Mouse (Mus musculus) forebrain, embryonic 10.5 days (tissue): ENCODE measurements around the gene 4921504E06Rik. TPM values are rescaled to one million over a fixed set of nuclear protein-coding genes. Genes with fewer than 3 reads are reported as not detected.

Source experiments
- DNase-seq: peaks from one replicate; pipeline ENCODE4 v3.0.0-alpha.2; 2017; ENCODE audit warnings: low spot score; ENCODE audit errors: extremely low spot score
- H3K27ac ChIP-seq: fragments of 300-500 bp; sonication (generic); 2 replicates; pipeline ENCODE4 v1.5.1; 2016; ENCODE audit warnings: mild to moderate bottlenecking
- H3K27me3 ChIP-seq: fragments of 300-500 bp; sonication (generic); 2 replicates; pipeline ENCODE4 v1.6.1; 2016; ENCODE audit warnings: mild to moderate bottlenecking; ENCODE audit not compliant: poor library complexity, severe bottlenecking
- H3K36me3 ChIP-seq: fragments of 300-500 bp; sonication (generic); replicated peaks from 2 replicates; pipeline ENCODE4 v1.6.1; 2016; ENCODE audit warnings: mild to moderate bottlenecking, moderate library complexity
- H3K4me1 ChIP-seq: fragments of 300-500 bp; sonication (generic); 2 replicates; pipeline ENCODE4 v1.6.1; 2016
- H3K4me3 ChIP-seq: fragments of 300-500 bp; sonication (generic); 2 replicates; pipeline ENCODE4 v1.5.1; 2016; ENCODE audit warnings: mild to moderate bottlenecking, moderate library complexity
- H3K9me3 ChIP-seq: fragments of 300-500 bp; sonication (generic); 2 replicates; pipeline ENCODE4 v1.6.1; 2016; ENCODE audit warnings: mild to moderate bottlenecking, moderate library complexity
- WGBS: fragments of 180-500 bp; shearing (Covaris S2); methylation state at CpG from one replicate; pipeline ENCODE4 v1.1.7; 2016; 5-methylcytosine and 5-hydroxymethylcytosine counted together
- polyA plus RNA-seq: library from polyadenylated mRNA; unstranded; fragments of >200 nt; fragmentation: Nextera tagmentation; extraction: Ambion mirVana; gene quantifications from 2 replicates; pipeline ENCODE4 v1.2.1, GENCODE M21; 2016

Gene 4921504E06Rik
- polyA plus RNA-seq, 1 experiment from 2014 or later: not detected

GRCm38 (mm10) chr2:19430746-19431145 is 123.0 kb downstream of the 4921504E06Rik start:
- H3K36me3 ChIP-seq: no peaks in the 10 kb centered on the region
- no peak overlapping the region for H3K27ac ChIP-seq
- peaks cover 99% of the 10 kb centered on the region for H3K27me3 ChIP-seq
- peak overlapping the region; percentile 38 for H3K4me3 ChIP-seq
- DNase-seq: peak; percentile 33
- H3K4me1 ChIP-seq: peaks cover 19% of the 10 kb centered on the region
- under 1% methylated on average over 33 of the region's 33 CpGs for WGBS
- no peaks in the 10 kb centered on the region for H3K9me3 ChIP-seq

- no peak for DNase-seq
- Histone ChIP-seq H3K36me3 (no peaks in the 10 kb centered on the region), H3K4me3 (0 out of 2 replicates have a peak overlapping the region, but pooled peaks have one; percentile 38), H3K9me3 (no peaks in the 10 kb centered on the region), H3K27me3 (peaks cover 99% of the 10 kb centered on the region), H3K4me1 (peaks cover 19% of the 10 kb centered on the region), H3K27ac (no peak overlapping the region)
- 3% methylated on average over 31 of the region's 31 CpGs for WGBS
Measured at GRCm38 (mm10) chr2:19429691-19430690, 123.7 kb downstream of the 4921504E06Rik start.

DNA sequence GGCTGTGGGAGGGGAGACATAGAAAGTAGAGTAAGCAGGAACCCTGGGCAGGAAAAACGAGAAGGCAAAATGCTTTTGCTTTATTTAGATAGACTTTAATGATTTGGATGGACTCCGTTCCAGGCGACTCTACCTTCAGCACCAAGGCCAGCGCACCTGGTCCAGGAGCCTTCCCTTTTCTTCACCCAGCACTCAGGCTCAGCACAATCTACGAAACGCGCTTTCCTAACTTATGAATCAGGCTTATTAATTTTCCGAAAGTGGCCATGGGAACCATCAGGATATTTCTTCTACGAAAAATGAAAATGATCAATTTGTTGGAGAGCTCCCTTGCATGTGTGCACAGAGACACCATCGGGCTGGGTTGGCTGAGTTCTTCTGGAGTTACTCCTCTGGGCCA is 124.7 kb downstream of the 4921504E06Rik start:
- Histone ChIP-seq H3K27ac (no peak overlapping the region), H3K27me3 (peaks cover 99% of the 10 kb centered on the region), H3K4me3 (no peak overlapping the region), H3K36me3 (no peaks in the 10 kb centered on the region), H3K4me1 (peaks cover 19% of the 10 kb centered on the region), H3K9me3 (no peaks in the 10 kb centered on the region)
- peak; percentile 58 for DNase-seq
- 6% methylated on average over 10 of the region's 10 CpGs for WGBS

GRCm38 (mm10) chr2:19423086-19423485 is 130.6 kb downstream of the 4921504E06Rik start:
- no peak for DNase-seq
- Histone ChIP-seq H3K4me1 (peaks cover 4% of the 10 kb centered on the region; the same call in 1 of the 2 replicates), H3K9me3 (no peaks in the 10 kb centered on the region), H3K27me3 (peaks cover 65% of the 10 kb centered on the region), H3K27ac (no peak overlapping the region), H3K36me3 (no peaks in the 10 kb centered on the region), H3K4me3 (no peak overlapping the region)
- 66% methylated on average over 6 of the region's 6 CpGs for WGBS

DNA sequence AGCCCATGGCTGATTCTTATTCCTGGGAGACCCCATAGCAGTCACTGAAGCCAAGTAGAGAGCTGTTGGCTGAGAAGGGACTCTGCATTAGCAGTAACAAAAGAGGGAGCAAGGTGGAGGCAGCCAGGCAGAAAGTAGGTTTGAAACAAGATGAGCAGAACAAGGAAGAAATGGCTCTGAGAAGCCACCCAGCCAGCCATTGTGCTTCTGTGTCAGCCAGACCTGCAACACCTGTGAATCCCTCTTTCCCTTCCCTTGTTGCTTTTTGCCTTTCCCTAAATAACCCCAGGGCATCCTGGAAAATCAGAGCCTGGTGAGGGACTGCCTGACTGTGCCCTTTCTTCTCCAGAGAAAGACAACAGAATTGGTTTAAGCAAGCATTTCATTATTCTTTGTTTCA is 131.5 kb downstream of the 4921504E06Rik start:
- Histone ChIP-seq H3K9me3 (no peaks in the 10 kb centered on the region), H3K27me3 (peaks cover 65% of the 10 kb centered on the region), H3K4me3 (no peak overlapping the region)

GRCm38 (mm10) chr2:19419686-19420345 is 133.9 kb downstream of the 4921504E06Rik start:
- no peak overlapping the region for H3K4me3 ChIP-seq
- WGBS: 75% methylated on average over 1 of the region's 1 CpGs
- no peak for DNase-seq
- H3K36me3 ChIP-seq: no peaks in the 10 kb centered on the region
- H3K27ac ChIP-seq: no peak overlapping the region
- no peaks in the 10 kb centered on the region for H3K9me3 ChIP-seq
- H3K27me3 ChIP-seq: peaks cover 57% of the 10 kb centered on the region
- peaks cover 6% of the 10 kb centered on the region for H3K4me1 ChIP-seq

More for the DNA sequence above, 131.5 kb downstream of the 4921504E06Rik start:
- no peak for DNase-seq
- peaks cover 4% of the 10 kb centered on the region; the same call in 1 of the 2 replicates for H3K4me1 ChIP-seq
- no peaks in the 10 kb centered on the region for H3K36me3 ChIP-seq
- no peak overlapping the region for H3K27ac ChIP-seq

DNA sequence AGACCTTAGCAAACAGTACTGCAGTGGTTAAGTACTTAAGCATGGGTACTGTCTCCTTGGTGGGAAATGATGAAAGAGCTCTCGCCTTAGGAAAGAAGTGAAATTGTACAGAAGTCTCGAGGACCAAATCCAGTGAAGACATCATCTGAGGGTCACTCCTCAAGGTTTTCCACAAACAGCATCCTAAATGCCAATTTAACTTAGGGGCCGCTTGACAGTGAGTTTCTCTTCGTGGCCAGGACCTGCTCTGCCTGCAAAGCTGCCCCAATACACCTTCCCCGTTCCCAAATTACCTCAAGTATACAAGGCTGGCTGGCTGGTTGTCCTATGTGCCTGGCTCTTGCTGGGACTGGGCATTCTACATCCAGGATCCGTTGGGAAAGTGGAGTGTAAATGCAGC is 137.6 kb downstream of the 4921504E06Rik start:
- Histone ChIP-seq H3K27me3 (peaks cover 31% of the 10 kb centered on the region), H3K4me3 (no peak overlapping the region), H3K9me3 (no peaks in the 10 kb centered on the region), H3K36me3 (no peaks in the 10 kb centered on the region), H3K4me1 (peaks cover 5% of the 10 kb centered on the region), H3K27ac (no peak overlapping the region)
- DNase-seq: no peak
- WGBS: 64% methylated on average over 6 of the region's 6 CpGs

GRCm38 (mm10) chr2:19415063-19415521 is 138.6 kb downstream of the 4921504E06Rik start:
- WGBS: 1% methylated on average over 6 of the region's 6 CpGs
- Histone ChIP-seq H3K36me3 (no peaks in the 10 kb centered on the region), H3K27me3 (peaks cover 28% of the 10 kb centered on the region), H3K9me3 (no peaks in the 10 kb centered on the region), H3K27ac (no peak overlapping the region), H3K4me1 (peaks cover 5% of the 10 kb centered on the region), H3K4me3 (peak overlapping the region; percentile 39)
- DNase-seq: peak; percentile 25

DNA sequence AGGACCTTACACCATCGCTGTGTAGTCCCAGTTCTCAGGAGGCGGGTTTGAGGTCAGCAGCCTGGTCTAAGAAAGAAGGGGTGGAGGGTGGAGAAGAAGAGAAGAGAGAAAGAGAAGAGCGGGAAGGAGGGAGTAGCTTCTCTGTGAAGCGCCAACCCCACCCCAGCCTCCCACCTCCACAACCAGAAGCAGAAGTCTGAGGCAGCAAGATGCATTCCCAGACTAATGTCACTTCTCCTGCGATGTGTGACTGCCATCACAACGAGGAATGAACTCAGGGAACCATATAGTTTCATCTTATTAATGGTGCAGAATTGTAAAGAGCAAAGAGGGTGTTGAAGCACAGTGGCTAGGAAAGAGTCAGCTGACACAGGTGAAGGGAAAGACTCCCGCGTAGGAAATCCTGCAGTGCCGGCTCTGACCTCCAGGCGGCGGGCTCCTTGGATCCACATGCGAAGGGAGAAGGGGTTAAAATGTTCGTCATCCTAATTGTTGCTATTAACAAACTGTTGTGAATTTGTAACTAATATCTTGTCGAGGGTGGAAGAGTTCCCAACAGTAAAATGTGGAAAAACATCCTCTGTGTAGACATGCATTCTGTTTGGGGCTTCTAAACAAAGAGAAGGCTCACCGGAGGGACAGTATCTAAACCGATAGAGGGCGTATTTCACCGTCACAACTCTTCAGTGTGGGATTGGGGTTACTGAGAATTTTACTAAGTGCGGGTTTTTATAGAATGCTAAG is 139.3 kb downstream of the 4921504E06Rik start:
- peak; percentile 65 for DNase-seq
- Histone ChIP-seq H3K27me3 (peaks cover 28% of the 10 kb centered on the region), H3K4me3 (peak overlapping the region; percentile 39), H3K9me3 (no peaks in the 10 kb centered on the region), H3K27ac (no peak overlapping the region), H3K36me3 (no peaks in the 10 kb centered on the region), H3K4me1 (peaks cover 5% of the 10 kb centered on the region)
- 20% methylated on average over 19 of the region's 19 CpGs for WGBS

Other genes with a start within 250 kb of the 4921504E06Rik start
- 15.2 and 16.1 TPM in 2 replicates for gene Msrb2, start 182.5 kb downstream of the 4921504E06Rik start, polyA plus RNA-seq
- gene Ptf1a, start 108.3 kb downstream of the 4921504E06Rik start, polyA plus RNA-seq: not detected in 2 replicates
- gene Otud1, start 103.8 kb upstream of the 4921504E06Rik start, polyA plus RNA-seq: 0.44 and 0.56 TPM in 2 replicates